ENCODE assay signal across 9 mouse cellular contexts in genomic region chr5:99250820-99251219, GRCm38 (mm10).
DNase-seq lines count a peak whose midpoint lies in the region; ATAC-seq lines count a peak whose summit lies in the region.
"Had no signal": no experiment of that assay in that cellular context is flagged by ENCODE, and none has a peak within 500 bp of the region (broad histone marks: within the 10 kb centered on the region; RNA-seq: fewer than 3 reads in every experiment).

No protein-coding gene starts in this region.

- no peaks in the 10 kb centered on the region for H3K9me3 ChIP-seq in heart, embryonic 12.5 days (replicated peaks)
- no peaks in the 10 kb centered on the region for H3K9me3 ChIP-seq in hindbrain, embryonic 10.5 days

- H3K79me2 ChIP-seq in macrophage (ENCODE audit: inconsistent target): peaks cover 66% of the 10 kb centered on the region

- H3K36me3 ChIP-seq in heart, embryonic 12.5 days: no peaks in the 10 kb centered on the region; the same call in 1 of the 2 replicates
- no peaks in the 10 kb centered on the region for H3K36me3 ChIP-seq in hindbrain, embryonic 10.5 days
- H3K36me3 ChIP-seq in macrophage (ENCODE audit: inconsistent target): peaks cover 5% of the 10 kb centered on the region; the same call in 1 of the 2 replicates

- H3K27ac ChIP-seq in heart, embryonic 12.5 days (ENCODE audit: poor library complexity, severe bottlenecking): peak overlapping the region; percentile 95
- no peak overlapping the region for H3K27ac ChIP-seq in hindbrain, embryonic 10.5 days
- peak overlapping the region; percentile 92 for H3K27ac ChIP-seq in macrophage

- ATAC-seq in heart, embryonic 12.5 days (ENCODE audit: insufficient number of reproducible peaks, low FRiP score): no peak
- 0 out of 2 replicates have a peak, but pooled peaks have one; percentile 2 for ATAC-seq in common myeloid progenitor, adult 5-6 weeks (replicated peaks; ENCODE audit: low read depth, poor library complexity, severe bottlenecking)

- 8% methylated on average over 5 of the region's 5 CpGs for WGBS in heart, embryonic 12.5 days
- WGBS in hindbrain, embryonic 10.5 days: 34% methylated on average over 5 of the region's 5 CpGs
- 35% methylated on average over 5 of the region's 5 CpGs for WGBS in macrophage (ENCODE audit: missing documents)

- H3K27me3 ChIP-seq in heart, embryonic 12.5 days (replicated peaks): no peaks in the 10 kb centered on the region
- peaks cover 38% of the 10 kb centered on the region for H3K27me3 ChIP-seq in hindbrain, embryonic 10.5 days (ENCODE audit: insufficient read depth, poor library complexity, severe bottlenecking)

- H3K4me2 ChIP-seq in heart, embryonic 12.5 days: peak overlapping the region; percentile 88

- no peak for DNase-seq in heart, adult 8-10 months (ENCODE audit: low spot score)
- no peak for DNase-seq in hindbrain, embryonic 10.5 days (ENCODE audit: low spot score)
- no peak for DNase-seq in retina, embryonic 14.5 days (ENCODE audit: low spot score)
- DNase-seq in thymus, postnatal 25 days: no peak
- DNase-seq in right cerebral cortex, postnatal 14 days: no peak
- DNase-seq: kidney, postnatal 25 days had no signal

- H3K4me3 ChIP-seq in heart, embryonic 12.5 days: peak overlapping the region; percentile 94
- H3K4me3 ChIP-seq in hindbrain, embryonic 10.5 days: peak overlapping the region; percentile 82
- peak overlapping the region; percentile 87 for H3K4me3 ChIP-seq in macrophage (ENCODE audit: inconsistent target)

- peaks cover 44% of the 10 kb centered on the region for H3K4me1 ChIP-seq in heart, embryonic 12.5 days (replicated peaks)
- H3K4me1 ChIP-seq in hindbrain, embryonic 10.5 days (replicated peaks): peaks cover 62% of the 10 kb centered on the region

- H3K9ac ChIP-seq in heart, embryonic 12.5 days: peak overlapping the region; percentile 96
